Mouse (Mus musculus): Measurements from ENCODE around the gene Fam129c. TPM values are rescaled to one million over a fixed set of nuclear protein-coding genes. Genes with fewer than 3 reads are reported as not detected.

Fam129c gene
- polyA plus RNA-seq, 1 experiment from 2014 or later, result 9.3 TPM

DNA sequence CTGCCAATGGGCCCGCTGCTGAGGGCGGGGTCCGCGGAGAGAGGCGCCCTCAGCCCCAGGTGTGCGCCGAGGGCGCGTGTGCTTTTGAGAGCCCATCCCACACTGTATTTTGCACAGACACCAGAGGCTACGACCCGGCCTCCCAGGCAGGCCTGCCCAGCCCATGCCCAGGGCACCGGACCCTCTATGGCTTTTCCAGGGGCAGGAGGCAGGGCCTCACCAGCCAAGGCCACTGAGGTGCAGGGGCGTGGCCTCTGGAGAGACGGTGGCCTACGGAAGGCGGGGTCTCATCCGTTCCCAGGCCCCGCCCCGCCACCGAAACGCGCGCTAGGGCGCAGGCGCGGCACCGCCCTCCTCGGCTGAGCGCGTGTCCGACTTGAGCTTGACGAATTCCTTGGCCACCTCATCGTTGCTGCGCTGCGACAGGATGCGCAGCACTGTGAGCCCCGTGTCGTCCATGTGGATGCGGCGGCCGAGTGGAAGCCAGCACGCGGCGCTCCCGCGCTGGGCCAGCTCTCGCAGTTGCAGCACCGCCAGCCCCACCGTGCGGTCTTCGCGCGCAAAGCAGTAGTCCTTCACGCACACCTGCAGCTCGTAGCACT is 31.7 kb downstream of the Fam129c start:
- H3K27ac ChIP-seq (ENCODE audit: low read depth, low read length), result peak overlapping the region; percentile 80
- WGBS, result under 1% methylated on average over 55 of the region's 55 CpGs
- no peaks in the 10 kb centered on the region for H3K9me3 ChIP-seq (ENCODE audit: control insufficient read depth, low read length)
- H3K36me3 ChIP-seq (ENCODE audit: control insufficient read depth, insufficient read depth, low read length), result peaks cover 4% of the 10 kb centered on the region; the same call in 1 of the 2 replicates
- peak overlapping the region; percentile 39 for H3K4me3 ChIP-seq (ENCODE audit: low read depth, low read length)
- H3K9ac ChIP-seq (replicated peaks; ENCODE audit: low read depth, low read length), result peak overlapping the region; percentile 66
- H3K27me3 ChIP-seq (ENCODE audit: control insufficient read depth, insufficient read depth, low read length), result no peaks in the 10 kb centered on the region
- ATAC-seq (ENCODE audit: low read depth), result peak; percentile 87
- peaks cover 10% of the 10 kb centered on the region for H3K4me1 ChIP-seq (ENCODE audit: control insufficient read depth, insufficient read depth, low read length)
- peak overlapping the region; percentile 92 for H3K4me2 ChIP-seq (ENCODE audit: low read depth, low read length)

GRCm38 (mm10) chr8:71629781-71630212 is 32.3 kb downstream of the Fam129c start:
- WGBS, result 5% methylated on average over 25 of the region's 25 CpGs
- peak; percentile 31 for ATAC-seq (ENCODE audit: low read depth)
- peaks cover 10% of the 10 kb centered on the region for H3K4me1 ChIP-seq (ENCODE audit: control insufficient read depth, insufficient read depth, low read length)
- H3K27me3 ChIP-seq (ENCODE audit: control insufficient read depth, insufficient read depth, low read length), result no peaks in the 10 kb centered on the region
- peak overlapping the region; percentile 92 for H3K4me2 ChIP-seq (ENCODE audit: low read depth, low read length)
- peak overlapping the region; percentile 80; the same call in 1 of the 2 replicates for H3K27ac ChIP-seq (ENCODE audit: low read depth, low read length)
- no peaks in the 10 kb centered on the region for H3K9me3 ChIP-seq (ENCODE audit: control insufficient read depth, low read length)
- peak overlapping the region; percentile 66 for H3K9ac ChIP-seq (replicated peaks; ENCODE audit: low read depth, low read length)
- peak overlapping the region; percentile 39 for H3K4me3 ChIP-seq (ENCODE audit: low read depth, low read length)
- no peaks in the 10 kb centered on the region; the same call in 1 of the 2 replicates for H3K36me3 ChIP-seq (ENCODE audit: control insufficient read depth, insufficient read depth, low read length)

GRCm38 (mm10) chr8:71630761-71631160 is 33.3 kb downstream of the Fam129c start:
- no peak overlapping the region for H3K27ac ChIP-seq (ENCODE audit: low read depth, low read length)
- H3K4me1 ChIP-seq (ENCODE audit: control insufficient read depth, insufficient read depth, low read length), result peaks cover 10% of the 10 kb centered on the region
- no peaks in the 10 kb centered on the region; the same call in none of the 2 replicates for H3K36me3 ChIP-seq (ENCODE audit: control insufficient read depth, insufficient read depth, low read length)
- no peak overlapping the region for H3K4me3 ChIP-seq (ENCODE audit: low read depth, low read length)
- 83% methylated on average over 6 of the region's 6 CpGs for WGBS
- no peak overlapping the region for H3K4me2 ChIP-seq (ENCODE audit: low read depth, low read length)
- ATAC-seq (ENCODE audit: low read depth), result no peak
- no peaks in the 10 kb centered on the region for H3K9me3 ChIP-seq (ENCODE audit: control insufficient read depth, low read length)
- 0 out of 2 replicates have a peak, but pooled peaks cover 4% of the 10 kb centered on the region for H3K27me3 ChIP-seq (ENCODE audit: control insufficient read depth, insufficient read depth, low read length)
- no peak overlapping the region for H3K9ac ChIP-seq (replicated peaks; ENCODE audit: low read depth, low read length)

DNA sequence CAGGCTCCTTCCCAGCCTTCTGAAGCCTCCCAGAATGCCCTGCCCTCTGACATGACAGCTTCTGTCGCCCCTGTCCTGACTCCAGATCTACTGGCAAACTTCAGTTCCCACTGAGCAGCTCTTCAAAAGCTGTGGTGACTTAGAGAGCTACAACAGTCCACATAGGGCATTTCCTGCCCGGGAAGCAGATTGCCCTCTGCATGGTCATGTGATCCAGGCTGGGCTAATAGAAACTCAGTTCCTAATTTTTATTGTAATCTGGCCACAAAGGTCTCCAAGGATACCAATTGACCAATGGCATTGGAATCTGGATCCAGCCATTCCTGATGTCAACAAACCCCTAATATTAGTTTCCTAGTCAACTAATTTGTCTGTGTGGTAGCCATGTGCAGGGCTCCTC is 34.4 kb downstream of the Fam129c start:
- H3K4me3 ChIP-seq (ENCODE audit: low read depth, low read length), result no peak overlapping the region
- no peaks in the 10 kb centered on the region; the same call in none of the 2 replicates for H3K36me3 ChIP-seq (ENCODE audit: control insufficient read depth, insufficient read depth, low read length)
- H3K9ac ChIP-seq (replicated peaks; ENCODE audit: low read depth, low read length), result no peak overlapping the region
- WGBS, result 52% methylated on average over 2 of the region's 2 CpGs
- H3K4me1 ChIP-seq (ENCODE audit: control insufficient read depth, insufficient read depth, low read length), result peaks cover 10% of the 10 kb centered on the region
- no peak for ATAC-seq (ENCODE audit: low read depth)
- H3K27ac ChIP-seq (ENCODE audit: low read depth, low read length), result no peak overlapping the region
- H3K4me2 ChIP-seq (ENCODE audit: low read depth, low read length), result no peak overlapping the region
- 0 out of 2 replicates have a peak, but pooled peaks cover 4% of the 10 kb centered on the region for H3K27me3 ChIP-seq (ENCODE audit: control insufficient read depth, insufficient read depth, low read length)
- H3K9me3 ChIP-seq (ENCODE audit: control insufficient read depth, low read length), result no peaks in the 10 kb centered on the region

- Histone ChIP-seq H3K4me2 (ENCODE audit: low read depth, low read length) (no peak overlapping the region), H3K36me3 (ENCODE audit: control insufficient read depth, insufficient read depth, low read length) (peaks cover 3% of the 10 kb centered on the region), H3K9ac (replicated peaks; ENCODE audit: low read depth, low read length) (no peak overlapping the region), H3K27me3 (ENCODE audit: control insufficient read depth, insufficient read depth, low read length) (0 out of 2 replicates have a peak, but pooled peaks cover 4% of the 10 kb centered on the region), H3K4me3 (ENCODE audit: low read depth, low read length) (no peak overlapping the region), H3K9me3 (ENCODE audit: control insufficient read depth, low read length) (no peaks in the 10 kb centered on the region), H3K4me1 (ENCODE audit: control insufficient read depth, insufficient read depth, low read length) (peaks cover 10% of the 10 kb centered on the region), H3K27ac (ENCODE audit: low read depth, low read length) (no peak overlapping the region)
- 11% methylated on average over 17 of the region's 22 CpGs for WGBS
- ATAC-seq (ENCODE audit: low read depth), result no peak
Measured at GRCm38 (mm10) chr8:71633164-71633563, 35.7 kb downstream of the Fam129c start.

- H3K4me3 ChIP-seq (ENCODE audit: low read depth, low read length), result no peak overlapping the region
- H3K4me2 ChIP-seq (ENCODE audit: low read depth, low read length), result peak overlapping the region; percentile 18; the same call in 1 of the 2 replicates
- WGBS, result 3% methylated on average over 26 of the region's 26 CpGs
- H3K9me3 ChIP-seq (ENCODE audit: control insufficient read depth, low read length), result no peaks in the 10 kb centered on the region
- H3K9ac ChIP-seq (replicated peaks; ENCODE audit: low read depth, low read length), result 0 out of 2 replicates have a peak overlapping the region, but pooled peaks have one; percentile 2
- 0 out of 2 replicates have a peak, but pooled peaks have one; percentile 28 for ATAC-seq (ENCODE audit: low read depth)
- peaks cover 7% of the 10 kb centered on the region for H3K36me3 ChIP-seq (ENCODE audit: control insufficient read depth, insufficient read depth, low read length)
- peaks cover 6% of the 10 kb centered on the region for H3K4me1 ChIP-seq (ENCODE audit: control insufficient read depth, insufficient read depth, low read length)
- H3K27ac ChIP-seq (ENCODE audit: low read depth, low read length), result no peak overlapping the region
- 0 out of 2 replicates have a peak, but pooled peaks cover 4% of the 10 kb centered on the region for H3K27me3 ChIP-seq (ENCODE audit: control insufficient read depth, insufficient read depth, low read length)
Measured at GRCm38 (mm10) chr8:71633981-71634667, 36.7 kb downstream of the Fam129c start.

GRCm38 (mm10) chr8:71637149-71638095 is 40.0 kb downstream of the Fam129c start:
- Histone ChIP-seq H3K9ac (replicated peaks; ENCODE audit: low read depth, low read length) (no peak overlapping the region), H3K9me3 (ENCODE audit: control insufficient read depth, low read length) (no peaks in the 10 kb centered on the region), H3K36me3 (ENCODE audit: control insufficient read depth, insufficient read depth, low read length) (peaks cover 10% of the 10 kb centered on the region), H3K4me1 (ENCODE audit: control insufficient read depth, insufficient read depth, low read length) (no peaks in the 10 kb centered on the region), H3K27me3 (ENCODE audit: control insufficient read depth, insufficient read depth, low read length) (0 out of 2 replicates have a peak, but pooled peaks cover 4% of the 10 kb centered on the region), H3K4me3 (ENCODE audit: low read depth, low read length) (no peak overlapping the region), H3K27ac (ENCODE audit: low read depth, low read length) (no peak overlapping the region), H3K4me2 (ENCODE audit: low read depth, low read length) (no peak overlapping the region)
- 68% methylated on average over 8 of the region's 8 CpGs for WGBS
- ATAC-seq (ENCODE audit: low read depth), result no peak

DNA sequence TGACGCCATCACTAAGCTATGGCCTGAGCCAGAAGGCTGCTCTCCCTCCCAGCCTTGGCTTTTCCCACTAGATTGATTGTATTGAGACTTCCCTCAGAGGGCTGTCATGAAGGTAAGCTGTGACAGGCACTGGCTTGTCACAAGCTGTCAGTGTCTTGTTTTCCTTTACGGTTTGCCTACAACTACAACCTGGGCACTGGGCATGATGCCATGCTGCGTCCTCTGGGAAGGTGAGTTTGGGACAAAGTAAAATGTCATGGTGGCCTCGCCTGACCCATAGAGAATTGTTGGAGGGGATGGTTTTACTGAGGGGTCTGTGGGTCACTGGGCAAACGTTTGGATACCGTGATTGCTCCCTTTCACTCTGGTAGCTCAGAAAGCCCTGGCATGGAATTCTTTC is 40.9 kb downstream of the Fam129c start:
- no peak overlapping the region for H3K4me3 ChIP-seq (ENCODE audit: low read depth, low read length)
- H3K27ac ChIP-seq (ENCODE audit: low read depth, low read length), result no peak overlapping the region
- H3K27me3 ChIP-seq (ENCODE audit: control insufficient read depth, insufficient read depth, low read length), result 0 out of 2 replicates have a peak, but pooled peaks cover 4% of the 10 kb centered on the region
- no peak overlapping the region for H3K9ac ChIP-seq (replicated peaks; ENCODE audit: low read depth, low read length)
- H3K36me3 ChIP-seq (ENCODE audit: control insufficient read depth, insufficient read depth, low read length), result peaks cover 13% of the 10 kb centered on the region
- WGBS, result 79% methylated on average over 6 of the region's 6 CpGs
- H3K9me3 ChIP-seq (ENCODE audit: control insufficient read depth, low read length), result no peaks in the 10 kb centered on the region
- no peak overlapping the region for H3K4me2 ChIP-seq (ENCODE audit: low read depth, low read length)
- ATAC-seq (ENCODE audit: low read depth), result no peak
- H3K4me1 ChIP-seq (ENCODE audit: control insufficient read depth, insufficient read depth, low read length), result no peaks in the 10 kb centered on the region
